Mouse (Mus musculus) CD8-positive naive resting alpha-beta T cell, adult 2 months (primary cell): ENCODE results near the gene Spint5.

ENCODE experiments used
- DNase-seq, 2 experiments: peaks; one replicate each; pipeline ENCODE4 v3.0.0; 2022; ENCODE audit warnings: low read depth in 2 of 2, low spot score in 2 of 2

Gene Spint5

GRCm38 (mm10) chr2:164735446-164735845 is 20.3 kb downstream of the Spint5 start:
- no peak for DNase-seq

- DNase-seq: no peak
Measured at GRCm38 (mm10) chr2:164737377-164738090, 22.4 kb downstream of the Spint5 start.

GRCm38 (mm10) chr2:164739876-164740275 is 24.8 kb downstream of the Spint5 start:
- DNase-seq: no peak

GRCm38 (mm10) chr2:164744987-164745386 is 29.9 kb downstream of the Spint5 start:
- no peak for DNase-seq

- DNase-seq: peak; percentile 92 to 95
Measured at GRCm38 (mm10) chr2:164745843-164746479, 30.9 kb downstream of the Spint5 start, which contains the start of the genes Wfdc3 and Dnttip1. Gene Wfdc3, minus strand, starts transcription at chr2:164745931. Gene Dnttip1, plus strand, starts transcription at chr2:164745983.

- DNase-seq: peak in 1 of 2 experiments; percentile 20
Measured at GRCm38 (mm10) chr2:164746693-164747092, 31.6 kb downstream of the Spint5 start.

GRCm38 (mm10) chr2:164748191-164748590 is 33.1 kb downstream of the Spint5 start:
- no peak for DNase-seq

- DNase-seq: no peak
Measured at GRCm38 (mm10) chr2:164748991-164749390, 33.9 kb downstream of the Spint5 start.

- DNase-seq: no peak
Measured at GRCm38 (mm10) chr2:164752454-164752853, 37.3 kb downstream of the Spint5 start.

- no peak for DNase-seq
Measured at GRCm38 (mm10) chr2:164754105-164754504, 39.0 kb downstream of the Spint5 start.

GRCm38 (mm10) chr2:164754800-164755199 is 39.7 kb downstream of the Spint5 start:
- no peak for DNase-seq

GRCm38 (mm10) chr2:164757841-164758240 is 42.7 kb downstream of the Spint5 start:
- DNase-seq: no peak

GRCm38 (mm10) chr2:164758692-164759091 is 43.6 kb downstream of the Spint5 start:
- no peak for DNase-seq

GRCm38 (mm10) chr2:164760059-164760833 is 45.1 kb downstream of the Spint5 start:
- no peak for DNase-seq

- DNase-seq: no peak
Measured at GRCm38 (mm10) chr2:164761502-164761901, 46.4 kb downstream of the Spint5 start.

GRCm38 (mm10) chr2:164761971-164762370 is 46.9 kb downstream of the Spint5 start:
- DNase-seq: no peak

GRCm38 (mm10) chr2:164762593-164762992 is 47.5 kb downstream of the Spint5 start:
- DNase-seq: no peak

GRCm38 (mm10) chr2:164765841-164766240 is 50.7 kb downstream of the Spint5 start:
- DNase-seq: no peak
